Mouse (Mus musculus) right cerebral cortex, postnatal 25 days (tissue): ENCODE measurements around the gene Sipa1l1.
A peak's percentile ranks its signal among the peaks of the same experiment; 100 is the strongest.
"Not testable (repeated sequence)": the region's sequence is repeated elsewhere in the genome, so short reads cannot be mapped to it uniquely, and the experiment has no call there.

Experiments
- DNase-seq: peaks from one replicate; pipeline ENCODE4 v3.0.0; 2022

The Sipa1l1 gene

GRCm38 (mm10) chr12:82446609-82447024 is 277.5 kb downstream of the Sipa1l1 start:
- no peak for DNase-seq

DNA sequence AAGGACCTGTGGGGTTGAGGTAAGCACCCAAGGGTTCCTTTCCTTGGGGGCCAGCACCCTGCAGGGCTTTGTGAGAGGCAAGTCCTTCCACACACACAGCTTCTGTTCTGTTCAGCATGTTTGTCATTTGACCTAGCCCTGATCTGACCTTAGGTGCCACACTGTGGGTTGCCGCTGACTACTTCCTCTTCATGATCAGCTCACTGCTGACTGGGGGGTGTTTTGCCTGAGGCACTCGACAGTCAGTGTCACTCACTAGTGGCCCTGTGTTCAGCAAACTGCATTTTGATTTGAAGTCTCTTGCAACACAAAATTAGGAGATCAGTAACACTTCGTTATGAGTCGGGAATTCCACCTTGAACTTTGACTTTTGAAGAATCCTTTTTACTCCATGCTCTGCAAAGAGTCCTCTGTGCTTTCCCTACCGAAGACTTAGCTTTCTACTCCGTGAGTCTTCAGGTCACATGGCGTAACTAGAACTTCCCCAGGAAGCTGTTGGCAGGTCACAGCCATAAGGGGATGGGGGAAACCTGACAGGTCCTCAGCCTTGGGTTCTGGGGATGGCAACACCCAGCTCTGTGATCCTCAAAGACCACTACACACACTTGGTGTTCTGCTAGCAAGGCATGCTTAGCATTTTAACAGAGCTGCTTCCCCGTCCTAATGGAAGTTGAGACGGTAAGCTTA is 279.2 kb downstream of the Sipa1l1 start:
- DNase-seq = no peak

- no peak for DNase-seq
Measured at GRCm38 (mm10) chr12:82452428-82452827, 283.3 kb downstream of the Sipa1l1 start.

GRCm38 (mm10) chr12:82454415-82454814 is 285.3 kb downstream of the Sipa1l1 start:
- DNase-seq = no peak

GRCm38 (mm10) chr12:82455700-82456413 is 286.7 kb downstream of the Sipa1l1 start:
- DNase-seq = no peak

DNA sequence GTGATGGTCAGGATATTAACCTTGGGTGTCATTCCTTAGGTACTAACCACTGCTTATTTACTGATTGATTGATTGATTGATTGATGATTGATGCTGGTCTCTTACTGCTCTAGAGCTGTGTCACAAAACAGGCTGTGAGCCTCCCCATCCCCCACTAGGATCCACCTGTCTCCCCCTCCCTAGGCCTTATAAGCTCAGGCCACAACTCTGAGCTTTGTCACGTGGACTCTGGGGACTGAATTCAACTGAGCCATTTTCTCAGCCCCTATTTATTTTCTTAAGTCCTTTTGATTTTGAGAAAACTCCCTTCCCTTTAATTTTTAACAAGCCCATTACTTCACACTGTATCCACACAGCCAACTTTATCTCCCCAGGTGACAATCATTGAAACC is 287.3 kb downstream of the Sipa1l1 start:
- no peak for DNase-seq

- DNase-seq = no peak
Measured at GRCm38 (mm10) chr12:82457609-82458008, 288.5 kb downstream of the Sipa1l1 start.

GRCm38 (mm10) chr12:82458017-82458416 is 288.9 kb downstream of the Sipa1l1 start:
- no peak for DNase-seq

DNA sequence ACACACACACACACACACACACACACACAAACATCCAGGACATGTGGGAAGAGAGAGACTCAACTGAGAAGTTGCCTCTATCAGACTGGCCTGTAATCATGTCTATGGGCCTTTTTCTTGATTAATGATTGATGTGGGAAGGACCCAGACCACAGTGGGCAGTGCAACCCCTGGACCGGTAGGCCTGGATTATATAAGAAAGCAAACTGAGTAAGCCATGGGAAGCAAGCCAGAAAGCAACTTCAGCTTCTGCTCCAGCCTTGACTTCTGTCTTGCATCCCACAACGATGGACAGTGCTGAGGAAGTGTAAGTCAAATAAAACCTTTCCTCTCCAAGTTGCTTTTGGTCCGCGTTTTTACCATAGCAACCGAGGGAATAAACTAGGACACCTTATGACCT is 298.1 kb downstream of the Sipa1l1 start:
- DNase-seq = no peak

- DNase-seq = no peak
Measured at GRCm38 (mm10) chr12:82467641-82468040, 298.5 kb downstream of the Sipa1l1 start.

DNA sequence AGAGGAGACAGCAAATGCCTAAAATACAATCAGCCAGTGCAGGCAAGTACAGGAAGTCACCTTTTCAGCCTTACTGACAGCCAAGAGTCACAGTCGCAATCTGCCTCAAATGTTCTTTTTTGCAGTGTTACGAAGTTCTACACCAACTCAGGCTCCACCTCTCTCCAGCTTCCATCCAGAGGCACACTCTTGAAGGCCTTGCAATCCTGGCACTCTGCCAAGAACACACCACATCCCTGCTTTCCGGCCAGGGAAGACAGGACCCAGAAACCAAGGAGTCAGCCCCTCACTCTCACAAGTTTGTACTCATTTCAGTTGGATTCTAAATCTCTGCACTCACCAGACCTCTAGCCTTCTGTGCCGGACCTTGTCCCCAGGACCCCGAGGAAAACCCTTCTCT is 299.3 kb downstream of the Sipa1l1 start:
- no peak for DNase-seq

- DNase-seq = peak; percentile 86
Measured at GRCm38 (mm10) chr12:82469706-82470361, 300.7 kb downstream of the Sipa1l1 start.

GRCm38 (mm10) chr12:82470362-82470936 is 301.3 kb downstream of the Sipa1l1 start:
- peak; percentile 77 for DNase-seq

DNA sequence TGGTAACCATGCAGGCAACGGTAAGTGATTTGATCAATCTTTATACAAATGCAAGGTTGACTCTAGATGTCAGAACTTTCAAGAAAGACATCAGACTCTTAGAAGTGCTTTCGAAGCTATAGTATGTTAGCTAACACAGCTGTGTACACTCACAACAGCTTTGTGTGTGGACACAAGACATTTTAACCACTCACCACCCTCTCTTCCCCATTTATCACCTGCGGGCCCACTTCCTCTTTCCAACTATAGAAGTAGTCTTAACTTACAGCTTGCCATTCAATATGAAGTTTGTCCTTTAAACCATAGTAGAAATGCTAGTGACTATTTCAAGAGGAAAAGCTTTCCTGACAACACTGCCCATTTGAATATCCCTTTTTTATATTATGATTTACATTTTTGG is 303.7 kb downstream of the Sipa1l1 start:
- DNase-seq = no peak

- DNase-seq = no peak
Measured at GRCm38 (mm10) chr12:82473238-82473637, 304.1 kb downstream of the Sipa1l1 start.

DNA sequence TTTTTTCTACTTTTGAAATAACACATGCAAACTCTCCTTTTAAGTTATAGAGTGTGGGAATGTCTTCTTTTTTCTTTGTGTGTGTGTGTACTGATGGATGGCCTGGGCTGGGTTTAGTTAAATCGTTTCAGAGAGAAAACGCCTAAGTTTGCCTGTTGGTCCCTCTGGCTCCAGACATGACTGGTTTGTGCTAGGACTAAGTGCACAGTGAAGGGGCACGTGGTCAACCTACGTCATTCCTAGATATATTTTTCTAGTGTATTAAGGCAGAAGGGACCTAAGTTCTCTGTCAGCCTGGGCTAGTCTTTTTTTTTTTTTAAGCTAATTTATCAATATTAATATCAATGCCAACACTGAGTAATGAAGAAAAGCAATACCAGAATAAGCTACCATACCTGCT is 305.3 kb downstream of the Sipa1l1 start:
- no peak for DNase-seq

DNA sequence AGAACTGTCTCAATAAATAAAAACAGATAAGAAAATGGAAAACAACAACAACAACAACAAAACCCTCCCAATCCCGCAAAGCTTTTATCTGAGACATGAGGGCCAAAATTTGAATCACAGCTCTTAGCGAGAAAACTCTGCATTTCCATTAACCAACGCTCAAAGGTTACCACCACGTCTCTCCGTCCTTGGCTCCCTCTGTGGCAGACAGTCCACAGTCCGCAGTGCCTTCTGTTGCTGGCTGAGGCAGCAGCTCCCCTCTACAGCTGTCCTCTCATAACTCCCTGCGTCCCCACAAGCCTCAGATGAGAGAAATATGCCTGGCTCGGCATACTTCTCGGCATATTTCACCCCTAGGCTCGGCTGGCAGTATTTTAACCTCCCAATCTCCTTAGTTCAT is 306.9 kb downstream of the Sipa1l1 start:
- no peak for DNase-seq

- DNase-seq = no peak
Measured at GRCm38 (mm10) chr12:82476580-82476979, 307.5 kb downstream of the Sipa1l1 start.

DNA sequence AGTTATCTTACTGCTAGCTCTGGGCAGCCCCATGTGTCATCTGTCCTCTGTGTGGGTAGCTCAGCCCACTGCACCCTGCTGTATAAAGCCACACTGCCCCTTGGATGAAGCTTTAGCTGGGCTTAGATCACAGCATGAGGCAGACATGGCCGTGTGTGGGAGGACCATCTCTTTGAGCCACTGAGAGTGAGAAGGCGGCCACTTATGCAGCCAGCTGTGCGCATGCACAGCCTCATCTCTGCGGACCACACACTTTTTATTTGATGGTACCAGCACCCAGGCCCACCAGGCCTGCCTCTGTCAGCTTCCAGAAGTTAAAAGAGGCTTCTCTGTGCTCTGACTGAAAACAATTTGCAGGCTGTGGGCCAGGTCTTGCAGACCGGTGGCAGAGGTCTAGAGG is 308.7 kb downstream of the Sipa1l1 start:
- no peak for DNase-seq

DNA sequence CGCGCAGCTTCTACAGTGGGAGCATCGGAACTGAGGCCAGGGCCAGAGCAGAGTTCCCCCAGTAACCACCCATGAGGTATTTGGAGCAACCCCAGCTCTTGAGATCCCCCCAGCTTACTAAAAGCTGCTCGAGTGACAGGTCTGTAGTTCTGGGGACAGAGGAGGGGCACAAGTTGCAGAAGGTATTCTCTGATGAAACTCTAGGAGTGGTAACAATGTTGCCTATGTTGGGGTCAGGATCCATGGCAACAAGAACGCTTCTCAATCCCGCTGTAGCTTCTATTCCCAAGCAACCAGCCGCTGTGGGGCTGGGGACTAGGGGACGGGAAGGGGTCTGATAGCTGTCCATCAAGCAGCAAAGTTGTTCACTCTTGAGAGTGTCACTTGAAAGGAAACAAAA is 309.1 kb downstream of the Sipa1l1 start:
- no peak for DNase-seq

DNA sequence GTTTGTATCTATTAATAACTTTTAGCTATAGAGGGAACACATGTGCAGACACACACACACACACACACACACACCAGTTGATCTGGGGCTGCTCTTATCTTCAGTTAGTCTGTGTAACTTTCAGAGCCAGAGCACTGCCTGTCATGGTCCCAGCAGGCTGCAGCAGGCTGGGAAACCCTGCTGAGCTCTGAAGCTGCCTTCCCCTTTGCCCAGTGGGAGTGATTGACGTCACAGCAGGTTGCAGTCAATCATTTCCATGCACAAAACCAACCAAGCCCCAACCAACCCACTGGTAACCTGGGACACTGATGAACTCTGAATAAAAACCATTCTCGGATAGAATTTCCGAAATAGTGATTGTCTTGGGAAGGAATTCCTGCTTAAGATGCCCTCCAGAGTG is 310.3 kb downstream of the Sipa1l1 start:
- no peak for DNase-seq

- not testable (repeated sequence) for DNase-seq
Measured at GRCm38 (mm10) chr12:82480425-82480824, 311.3 kb downstream of the Sipa1l1 start.

GRCm38 (mm10) chr12:82485466-82485865 is 316.3 kb downstream of the Sipa1l1 start:
- no peak for DNase-seq
